Mouse (Mus musculus) lung, postnatal 25 days (tissue): ENCODE data around the gene Btbd9.

Source experiments
- DNase-seq: peaks from one replicate; pipeline ENCODE4 v3.0.0; 2022; ENCODE audit warnings: low spot score

The Btbd9 gene

DNA sequence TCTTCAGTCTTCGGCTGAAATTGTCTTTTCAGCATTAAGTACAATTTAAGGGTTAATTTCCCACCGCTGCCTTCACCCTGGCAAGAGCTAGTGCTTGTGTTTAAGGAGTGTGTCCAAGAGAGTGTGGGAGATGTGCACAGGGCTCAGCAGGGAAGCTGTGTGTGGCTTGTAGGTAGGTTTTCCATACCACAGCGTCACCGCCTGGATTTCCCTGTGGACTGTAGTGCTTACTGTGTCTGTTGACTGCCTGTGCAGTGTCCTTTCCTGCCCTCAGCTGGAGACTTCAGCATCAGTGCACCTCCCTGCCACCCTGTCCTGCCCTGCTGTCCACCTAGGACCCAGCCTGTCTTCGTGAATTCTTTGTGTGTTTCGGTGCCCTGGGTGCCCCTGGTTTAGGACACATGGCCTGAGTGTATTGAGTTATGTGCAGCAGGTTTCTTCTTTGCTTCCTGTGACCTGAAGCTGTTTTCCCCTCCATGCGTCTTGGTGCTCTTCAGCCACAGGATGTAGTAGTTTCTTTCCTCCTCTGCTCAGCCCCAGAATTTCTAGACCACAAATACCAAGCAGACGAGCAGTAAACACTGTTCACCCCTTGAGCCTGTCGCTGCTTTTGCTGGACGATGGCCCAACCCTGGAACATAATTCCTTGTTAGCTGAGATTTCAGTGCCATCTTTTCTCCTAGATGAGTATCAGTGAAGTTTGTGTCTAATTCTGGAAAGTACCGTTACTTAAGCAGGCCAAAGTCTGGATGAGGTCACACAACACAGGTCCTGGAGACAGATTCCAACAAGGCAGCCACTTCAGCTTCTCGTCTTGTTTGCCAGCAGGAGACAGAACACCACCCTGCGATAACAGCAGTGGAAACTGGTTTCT, 376.7 kb downstream of the Btbd9 start:
- peak; percentile 23 for DNase-seq

DNA sequence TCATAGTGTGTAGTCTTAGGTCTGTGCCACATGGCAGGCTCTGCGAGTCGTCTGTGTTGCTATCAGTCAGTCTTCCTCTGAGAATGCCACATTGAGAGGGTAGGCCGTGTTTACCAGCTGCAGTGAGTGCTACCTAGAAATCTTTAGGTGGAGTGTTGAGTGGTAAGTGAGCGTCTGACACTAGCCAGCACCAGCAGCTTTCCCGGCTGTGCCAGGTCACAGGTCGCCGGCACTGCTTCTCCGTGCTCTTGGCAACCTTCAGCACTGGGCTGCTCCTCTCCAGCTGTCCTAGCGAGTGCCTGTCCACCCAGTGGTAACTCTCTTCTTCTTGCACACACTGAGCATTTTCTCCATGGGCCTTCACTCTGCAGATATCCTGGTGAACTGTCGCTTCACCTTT, 377.9 kb downstream of the Btbd9 start:
- DNase-seq, result no peak

GRCm38 (mm10) chr17:30197280-30198030, 378.8 kb downstream of the Btbd9 start:
- DNase-seq, result no peak

- no peak for DNase-seq
Measured at GRCm38 (mm10) chr17:30196401-30197279, 379.6 kb downstream of the Btbd9 start.

DNA sequence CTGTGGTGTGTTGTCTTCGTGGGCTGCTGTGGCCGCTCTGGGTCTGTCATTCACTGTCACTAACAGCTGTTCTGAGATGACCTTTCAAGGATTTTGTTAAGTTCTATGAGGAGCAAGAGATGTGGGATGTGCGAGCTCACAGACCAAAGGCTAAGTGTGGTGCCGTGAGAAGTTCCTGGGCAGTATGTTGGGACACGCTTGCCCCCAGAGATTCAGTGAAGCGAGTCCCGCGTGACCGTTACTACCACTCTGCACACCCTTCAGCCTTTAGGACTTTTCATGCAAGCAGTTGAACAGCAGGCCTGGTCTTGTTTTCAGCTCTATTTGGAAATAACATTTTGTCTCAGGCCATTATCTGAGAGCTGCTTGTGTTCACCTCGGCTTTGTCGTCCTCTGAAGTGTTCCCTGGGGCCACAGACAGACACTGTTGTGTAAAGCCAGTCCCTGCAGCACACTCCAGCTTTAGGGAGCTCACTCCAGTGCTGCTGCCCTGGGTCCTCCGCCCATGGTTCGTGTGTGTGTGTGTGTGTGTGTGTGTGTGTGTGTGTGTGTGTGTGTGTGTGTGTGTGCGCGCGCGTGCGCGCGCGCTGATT, 380.6 kb downstream of the Btbd9 start:
- no peak for DNase-seq

DNA sequence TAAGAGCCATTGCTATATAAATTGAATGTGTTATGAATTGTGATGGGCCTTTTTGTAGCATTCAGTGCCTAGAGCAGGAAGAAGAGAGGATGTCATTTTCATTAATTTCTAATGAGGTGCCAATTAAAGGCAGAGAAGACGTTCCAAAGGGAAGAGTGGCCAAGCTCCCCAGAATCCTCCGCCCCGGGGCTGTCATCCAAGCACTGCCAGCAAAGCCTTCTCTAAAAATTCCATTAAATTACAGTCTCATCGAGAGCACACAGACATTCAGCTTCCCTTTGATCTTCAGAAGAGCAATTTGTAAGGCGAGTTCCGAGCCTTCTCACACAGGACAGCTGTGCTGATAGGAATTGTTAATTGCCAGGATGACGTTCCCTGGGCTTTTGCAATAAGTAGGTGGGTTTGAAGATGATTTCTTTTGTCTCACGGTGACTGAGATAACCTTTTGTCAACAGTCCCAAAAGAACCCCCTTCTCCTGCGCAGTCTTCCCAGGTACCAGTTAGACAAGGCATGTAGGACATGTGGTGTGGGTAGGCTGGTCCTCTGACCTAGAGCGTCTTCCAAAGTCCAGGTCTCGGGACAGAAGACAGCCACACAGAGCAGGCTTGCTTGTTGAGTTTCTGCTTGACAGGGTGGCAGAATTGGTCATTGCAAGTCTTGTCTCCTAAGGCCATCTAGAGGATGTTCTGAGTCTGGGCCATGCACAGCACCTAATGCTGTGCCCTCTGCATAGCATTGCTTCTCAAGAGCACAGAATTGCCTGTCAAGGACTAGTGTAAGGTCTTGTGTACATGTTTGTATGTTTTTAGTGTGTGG, 381.5 kb downstream of the Btbd9 start:
- no peak for DNase-seq

DNA sequence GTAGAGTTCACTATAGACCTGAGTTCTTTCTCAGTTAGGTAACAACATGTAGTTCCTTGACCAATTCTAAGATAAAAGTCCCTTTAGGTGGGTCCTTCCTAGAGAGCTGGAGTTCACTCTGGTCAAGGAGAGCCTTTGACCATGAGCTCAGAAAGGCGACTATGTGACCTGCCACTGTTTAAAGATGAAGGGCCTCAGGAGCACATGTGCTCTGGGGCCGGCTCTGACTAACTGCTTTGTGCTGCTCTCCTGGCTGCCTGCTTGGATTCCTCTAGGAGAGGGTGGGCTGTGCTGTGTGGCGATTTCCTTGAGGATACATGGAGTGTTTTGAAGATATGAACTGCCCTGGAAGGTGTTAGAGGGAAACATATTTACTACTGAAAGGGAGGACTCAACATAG, 382.2 kb downstream of the Btbd9 start:
- DNase-seq, result no peak

- DNase-seq, result no peak
Measured at GRCm38 (mm10) chr17:30193615-30194014, 382.7 kb downstream of the Btbd9 start.

DNA sequence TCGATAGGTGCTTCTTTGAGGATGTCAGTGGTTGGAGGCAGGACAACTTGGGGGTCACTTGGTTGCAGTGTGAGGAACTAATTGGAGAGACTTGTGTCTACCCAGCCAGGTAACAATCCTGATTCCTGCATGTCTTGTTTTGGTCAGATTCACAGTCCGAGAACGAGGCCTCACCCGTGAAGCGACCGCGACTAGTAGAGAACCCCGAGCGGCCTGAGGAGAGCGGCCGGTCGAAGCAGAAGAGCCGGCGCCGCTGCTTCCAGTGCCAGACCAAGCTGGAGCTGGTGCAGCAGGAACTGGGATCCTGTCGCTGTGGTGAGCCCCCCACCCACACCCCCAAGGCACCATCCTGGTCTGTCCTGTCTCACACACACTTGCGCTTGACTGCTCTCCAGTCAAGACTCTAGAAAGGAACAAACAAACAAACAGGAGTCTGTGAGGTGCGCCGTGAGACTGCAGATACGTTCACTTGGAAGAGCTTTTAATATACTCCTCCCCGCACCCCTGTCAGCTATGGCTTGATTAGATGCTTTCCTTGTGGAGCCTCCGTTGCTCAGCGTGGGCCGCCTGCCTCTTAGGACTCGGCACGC, 383.8 kb downstream of the Btbd9 start:
- no peak for DNase-seq

DNA sequence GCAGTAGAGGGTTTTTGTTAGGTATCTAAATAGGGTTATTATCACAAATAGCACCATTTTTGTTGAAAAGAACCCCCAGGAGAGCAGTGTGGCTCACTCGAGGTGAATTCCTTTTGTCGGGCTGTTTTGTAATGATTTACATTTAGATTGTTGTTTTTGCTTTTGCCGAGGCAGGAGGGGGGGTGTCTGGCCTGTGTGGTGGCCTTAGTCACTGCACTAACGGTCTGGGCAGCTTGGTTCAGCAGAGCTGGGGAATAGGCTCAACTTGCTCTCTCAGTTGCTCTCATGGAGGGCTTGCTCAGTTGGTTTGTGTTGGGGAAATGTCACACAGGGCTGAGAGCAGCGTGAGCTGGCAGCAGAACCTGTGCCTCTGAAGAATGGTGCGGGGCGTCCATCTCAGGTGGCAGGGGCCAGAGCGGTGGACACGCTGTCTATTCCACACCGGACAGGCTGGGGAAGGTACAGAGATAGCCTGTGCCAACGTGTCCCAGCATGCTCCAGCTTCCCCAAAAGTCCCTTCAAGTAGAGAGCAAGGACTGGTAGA, 385.1 kb downstream of the Btbd9 start:
- no peak for DNase-seq

- DNase-seq, result no peak
Measured at GRCm38 (mm10) chr17:30188031-30188981, 388.0 kb downstream of the Btbd9 start.

DNA sequence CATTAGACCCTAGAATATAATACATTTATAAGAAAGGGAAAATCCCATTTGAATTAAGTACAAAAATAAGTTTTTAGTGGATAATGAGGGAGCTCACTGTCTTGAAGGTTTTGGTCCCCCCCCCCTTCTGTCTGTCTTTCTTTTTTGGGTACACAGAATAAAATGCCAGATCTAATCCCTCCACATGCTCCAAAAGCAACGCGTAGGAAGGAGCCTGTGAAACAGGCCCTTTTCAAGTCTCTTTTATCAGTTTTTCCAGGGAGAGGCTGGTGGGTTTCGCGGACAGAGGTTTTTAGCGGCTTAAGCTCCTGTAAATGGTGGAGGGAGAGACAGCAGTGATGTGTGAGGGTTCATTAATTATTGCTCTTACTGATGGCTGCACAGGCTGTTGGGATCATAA, 388.7 kb downstream of the Btbd9 start:
- no peak for DNase-seq

GRCm38 (mm10) chr17:30187154-30187553, 389.1 kb downstream of the Btbd9 start:
- DNase-seq, result no peak

GRCm38 (mm10) chr17:30183561-30183960, 392.7 kb downstream of the Btbd9 start:
- no peak for DNase-seq

DNA sequence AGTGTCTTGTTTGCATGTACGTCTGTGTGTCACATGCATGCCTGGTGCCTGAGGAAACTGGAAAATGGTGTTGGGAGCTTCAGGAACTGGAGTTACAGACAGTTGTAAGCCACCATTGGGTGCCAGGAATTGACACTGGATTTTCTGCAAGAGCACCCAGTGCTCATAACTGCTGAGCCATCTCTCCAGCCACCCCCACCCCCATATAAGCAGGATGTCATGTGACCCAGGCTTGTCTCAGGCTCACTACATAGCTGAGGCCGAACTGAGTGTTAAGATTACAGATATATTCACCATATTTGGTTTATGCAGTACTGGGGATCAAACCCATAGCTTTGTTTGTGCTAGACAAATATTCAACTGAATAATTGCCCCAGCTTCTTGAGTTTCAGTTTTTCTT, 394.2 kb downstream of the Btbd9 start:
- DNase-seq, result no peak

GRCm38 (mm10) chr17:30181554-30181953, 394.7 kb downstream of the Btbd9 start:
- no peak for DNase-seq

GRCm38 (mm10) chr17:30180197-30180596, 396.1 kb downstream of the Btbd9 start:
- no peak for DNase-seq

DNA sequence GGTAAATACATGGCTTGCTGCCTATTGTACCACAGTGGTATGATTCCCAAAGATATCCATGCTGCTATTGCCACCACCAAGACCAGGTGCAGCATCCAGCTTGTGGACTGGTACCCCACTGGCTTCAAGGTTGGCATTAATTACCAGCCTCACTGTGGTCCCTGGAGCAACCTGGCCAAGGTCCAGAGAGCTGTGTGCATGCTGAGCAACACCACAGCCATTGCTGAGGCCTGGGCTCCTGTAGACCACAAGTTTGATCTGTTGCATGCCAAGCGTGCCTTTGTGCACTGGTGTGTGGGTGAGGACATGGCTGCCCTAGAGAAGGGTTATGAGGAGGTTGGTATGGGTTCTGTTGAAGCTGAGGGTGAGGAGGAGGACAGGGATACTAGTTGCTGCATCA, 397.9 kb downstream of the Btbd9 start:
- DNase-seq, result no peak

- no peak for DNase-seq
Measured at GRCm38 (mm10) chr17:30177435-30177834, 398.9 kb downstream of the Btbd9 start.
